Mouse (Mus musculus): ENCODE results near the gene Olfr1265. TPM values are rescaled to one million over a fixed set of nuclear protein-coding genes. Genes with fewer than 3 reads are reported as not detected.

The Olfr1265 gene
- total RNA-seq (2021), result not detected
- not detected in 2 replicates for polyA plus RNA-seq (2012; rRNA removed)
- long read RNA-seq, result 0 reads

GRCm38 (mm10) chr2:90035037-90035436 lies at the start of gene Olfr1265:
Gene Olfr1265 (plus strand): TSS chr2:90035337.
- DNase-seq, result no peak

- no peak for DNase-seq
Measured at GRCm38 (mm10) chr2:89990921-89991320, 44.2 kb upstream of the Olfr1265 start, which contains the start of gene Olfr1261. Gene Olfr1261 (plus strand): TSS chr2:89991221.

- DNase-seq, result no peak
Measured at GRCm38 (mm10) chr2:89999845-90000244, 35.3 kb upstream of the Olfr1265 start, which contains the start of gene Olfr1262. Gene Olfr1262 (plus strand): TSS chr2:90000145.

DNA sequence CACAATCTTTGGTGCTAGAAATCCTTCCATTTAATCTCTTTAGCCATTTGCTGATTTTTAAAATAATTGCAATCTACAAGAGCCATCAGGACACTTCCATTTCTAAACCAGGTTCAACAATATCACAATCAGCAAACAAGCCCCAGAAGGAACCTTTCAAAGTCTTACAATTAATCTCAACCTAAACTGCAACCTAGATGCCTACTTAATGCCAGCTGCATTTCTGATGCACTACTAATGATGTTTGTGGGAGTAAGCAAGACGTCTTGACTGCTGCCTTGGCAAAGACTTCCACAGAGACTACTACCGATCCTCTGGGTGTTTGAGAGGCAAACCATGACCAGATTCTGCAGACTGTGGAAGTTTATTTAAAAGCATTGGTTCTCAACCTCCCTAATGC lies 23.3 kb upstream of the Olfr1265 start, which contains the start of gene Olfr1263:
TSS of gene Olfr1263 (plus strand) at position 301 of the 400 bp plus-strand sequence.
- no peak for DNase-seq

- DNase-seq, result no peak
Measured at GRCm38 (mm10) chr2:90025477-90025876, 9.7 kb upstream of the Olfr1265 start, which contains the start of gene Olfr1264. Gene Olfr1264 (minus strand): TSS chr2:90025577.

- no peak for DNase-seq
Measured at GRCm38 (mm10) chr2:90063494-90063893, 28.4 kb downstream of the Olfr1265 start, which contains the start of gene Olfr140. Gene Olfr140 (minus strand): TSS chr2:90063594.

DNA sequence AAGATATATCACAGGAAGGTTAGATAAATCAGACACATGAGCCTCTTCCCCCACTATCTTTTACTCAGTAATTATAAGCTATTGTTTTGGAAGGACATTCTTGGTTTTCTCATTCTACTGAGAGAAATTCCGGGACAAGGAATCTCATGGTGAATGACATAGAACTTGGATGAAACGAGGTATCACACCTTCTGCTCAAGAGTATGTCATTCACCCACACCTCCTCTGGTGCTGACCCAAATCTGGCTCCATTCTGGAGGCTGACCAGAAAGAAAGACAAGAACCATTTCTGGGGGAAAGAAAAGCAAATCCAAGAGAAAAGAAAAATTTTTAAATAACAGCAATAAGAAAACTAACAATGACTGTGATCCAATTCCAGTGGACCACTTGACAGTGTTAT lies 34.9 kb downstream of the Olfr1265 start:
- no peak for DNase-seq

Other genes with a start within 250 kb of the Olfr1265 start
- gene Olfr1254, start 241.7 kb upstream of the Olfr1265 start, total RNA-seq (2021), result not detected
- gene Olfr1254, start 241.7 kb upstream of the Olfr1265 start, polyA plus RNA-seq (2012; rRNA removed), result not detected in 2 replicates
- not detected for gene Olfr1255, start 223.3 kb upstream of the Olfr1265 start, total RNA-seq (2021)
- not detected in 2 replicates for gene Olfr1255, start 223.3 kb upstream of the Olfr1265 start, polyA plus RNA-seq (2012; rRNA removed)
- gene Olfr1256, start 193.8 kb upstream of the Olfr1265 start, total RNA-seq (2021), result not detected
- not detected in 2 replicates for gene Olfr1256, start 193.8 kb upstream of the Olfr1265 start, polyA plus RNA-seq (2012; rRNA removed)
- gene Olfr48, start 187.1 kb upstream of the Olfr1265 start, total RNA-seq (2021), result not detected
- not detected in 2 replicates for gene Olfr48, start 187.1 kb upstream of the Olfr1265 start, polyA plus RNA-seq (2012; rRNA removed)
- not detected for gene Olfr1257, start 156.9 kb upstream of the Olfr1265 start, total RNA-seq (2021)
- not detected in 2 replicates for gene Olfr1257, start 156.9 kb upstream of the Olfr1265 start, polyA plus RNA-seq (2012; rRNA removed)
- not detected for gene Olfr1258, start 108.0 kb upstream of the Olfr1265 start, total RNA-seq (2021)
- gene Olfr1258, start 108.0 kb upstream of the Olfr1265 start, polyA plus RNA-seq (2012; rRNA removed), result not detected in 2 replicates
- gene Olfr1259, start 86.7 kb upstream of the Olfr1265 start, total RNA-seq (2021), result not detected
- gene Olfr1259, start 86.7 kb upstream of the Olfr1265 start, polyA plus RNA-seq (2012; rRNA removed), result not detected in 2 replicates
- gene Olfr1260, start 61.0 kb upstream of the Olfr1265 start, total RNA-seq (2021), result not detected
- gene Olfr1260, start 61.0 kb upstream of the Olfr1265 start, polyA plus RNA-seq (2012; rRNA removed), result not detected in 2 replicates
- gene Olfr1261, start 44.1 kb upstream of the Olfr1265 start, total RNA-seq (2021), result not detected
- gene Olfr1261, start 44.1 kb upstream of the Olfr1265 start, polyA plus RNA-seq (2012; rRNA removed), result not detected in 2 replicates
- gene Olfr1262, start 35.2 kb upstream of the Olfr1265 start, total RNA-seq (2021), result not detected
- not detected in 2 replicates for gene Olfr1262, start 35.2 kb upstream of the Olfr1265 start, polyA plus RNA-seq (2012; rRNA removed)
- not detected for gene Olfr1263, start 23.2 kb upstream of the Olfr1265 start, total RNA-seq (2021)
- gene Olfr1263, start 23.2 kb upstream of the Olfr1265 start, polyA plus RNA-seq (2012; rRNA removed), result not detected in 2 replicates
- gene Olfr1264, start 9.8 kb upstream of the Olfr1265 start, total RNA-seq (2021), result not detected
- not detected in 2 replicates for gene Olfr1264, start 9.8 kb upstream of the Olfr1265 start, polyA plus RNA-seq (2012; rRNA removed)
- gene Olfr140, start 28.3 kb downstream of the Olfr1265 start, total RNA-seq (2021), result not detected
- not detected in 2 replicates for gene Olfr140, start 28.3 kb downstream of the Olfr1265 start, polyA plus RNA-seq (2012; rRNA removed)
- not detected for gene Olfr1269, start 86.1 kb downstream of the Olfr1265 start, total RNA-seq (2021)
- not detected in 2 replicates for gene Olfr1269, start 86.1 kb downstream of the Olfr1265 start, polyA plus RNA-seq (2012; rRNA removed)
- not detected for gene Olfr32, start 107.0 kb downstream of the Olfr1265 start, total RNA-seq (2021)
- gene Olfr32, start 107.0 kb downstream of the Olfr1265 start, polyA plus RNA-seq (2012; rRNA removed), result not detected in 2 replicates
- gene Olfr1270, start 117.8 kb downstream of the Olfr1265 start, total RNA-seq (2021), result not detected
- not detected in 2 replicates for gene Olfr1270, start 117.8 kb downstream of the Olfr1265 start, polyA plus RNA-seq (2012; rRNA removed)
- gene Olfr1506, start 189.2 kb downstream of the Olfr1265 start, total RNA-seq (2021), result not detected
- gene Olfr1506, start 189.2 kb downstream of the Olfr1265 start, polyA plus RNA-seq (2012; rRNA removed), result not detected in 2 replicates
- not detected for gene Olfr142, start 222.3 kb downstream of the Olfr1265 start, total RNA-seq (2021)
- not detected in 2 replicates for gene Olfr142, start 222.3 kb downstream of the Olfr1265 start, polyA plus RNA-seq (2012; rRNA removed)
- gene Olfr1271, start 235.7 kb downstream of the Olfr1265 start, total RNA-seq (2021), result not detected
- gene Olfr1271, start 235.7 kb downstream of the Olfr1265 start, polyA plus RNA-seq (2012; rRNA removed), result not detected in 2 replicates